In the genomic region with DNA sequence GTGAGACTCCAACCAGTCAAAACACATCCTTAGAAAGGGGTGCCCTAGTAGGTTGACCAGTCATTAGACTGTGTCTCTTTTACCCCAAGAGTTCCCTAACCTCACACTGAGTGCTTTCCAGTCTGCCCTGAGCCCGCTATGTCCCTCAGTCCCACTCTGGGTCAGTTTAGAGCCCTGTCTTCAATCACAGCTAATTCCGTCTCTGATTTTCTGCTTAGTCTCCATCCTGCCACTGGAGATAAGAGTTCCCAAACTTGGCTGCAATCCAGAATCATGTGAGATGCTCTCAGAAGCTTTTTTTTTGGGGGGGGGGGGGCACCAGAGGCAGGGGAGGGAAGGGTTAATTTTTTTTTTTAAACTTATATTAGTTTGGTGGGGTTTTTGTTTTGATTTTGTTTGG, we compare ENCODE assay signal across 21 mouse cellular contexts. TPM values are rescaled to one million over a fixed set of nuclear protein-coding genes. Genes with fewer than 3 reads are reported as not detected.
DNase-seq lines count a peak whose midpoint lies in the region; ATAC-seq lines count a peak whose summit lies in the region.
"Had no signal": no experiment of that assay in that cellular context is flagged by ENCODE, and none has a peak within 500 bp of the region (broad histone marks: within the 10 kb centered on the region; RNA-seq: fewer than 3 reads in every experiment).

No protein-coding gene starts in this region.

- peak; percentile 11 for DNase-seq in embryonic facial prominence, embryonic 14.5 days (ENCODE audit: low spot score)
- DNase-seq in embryonic facial prominence, embryonic 10.5 days (ENCODE audit: low spot score), result no peak
- DNase-seq in heart, adult 8-10 months (ENCODE audit: low spot score), result no peak
- DNase-seq in lung, postnatal 4 days, result no peak
- DNase-seq in retina, postnatal 1 day, result no peak
- DNase-seq: adrenal gland, adult 2 months; cerebellum, adult 18-20 months; cerebellum, postnatal 36 days; gastrocnemius, postnatal 25 days; kidney, adult 18-20 months; kidney, postnatal 10 days; right cerebral cortex, adult 18-20 months had no signal

- no peaks in the 10 kb centered on the region for H3K9me3 ChIP-seq in embryonic facial prominence, embryonic 14.5 days (ENCODE audit: control insufficient read depth, low read length)
- H3K9me3 ChIP-seq in embryonic facial prominence, embryonic 10.5 days, result no peaks in the 10 kb centered on the region
- no peaks in the 10 kb centered on the region for H3K9me3 ChIP-seq in heart, embryonic 14.5 days (ENCODE audit: control insufficient read depth, low read length)
- H3K9me3 ChIP-seq in lung, embryonic 15.5 days, result no peaks in the 10 kb centered on the region
- H3K9me3 ChIP-seq: forebrain, embryonic 12.5 days; hindbrain, embryonic 10.5 days; limb, embryonic 12.5 days; liver, embryonic 15.5 days; neural tube, embryonic 12.5 days had no signal

- no peak overlapping the region for H3K4me2 ChIP-seq in embryonic facial prominence, embryonic 14.5 days (ENCODE audit: low read depth, low read length)
- H3K4me2 ChIP-seq in heart, embryonic 14.5 days (ENCODE audit: low read length), result peak overlapping the region; percentile 25; the same call in 1 of the 2 replicates
- H3K4me2 ChIP-seq in lung, embryonic 15.5 days, result no peak overlapping the region
- H3K4me2 ChIP-seq: forebrain, embryonic 12.5 days; limb, embryonic 12.5 days; midbrain, embryonic 11.5 days; neural tube, embryonic 12.5 days had no signal

- H3K36me3 ChIP-seq in embryonic facial prominence, embryonic 14.5 days (ENCODE audit: control insufficient read depth, insufficient read depth, low read length), result 0 out of 2 replicates have a peak, but pooled peaks cover 8% of the 10 kb centered on the region
- H3K36me3 ChIP-seq in embryonic facial prominence, embryonic 10.5 days (replicated peaks), result peaks cover 41% of the 10 kb centered on the region
- H3K36me3 ChIP-seq in heart, embryonic 14.5 days (ENCODE audit: control insufficient read depth, insufficient read depth, low read length), result peaks cover 11% of the 10 kb centered on the region; the same call in 1 of the 2 replicates
- no peaks in the 10 kb centered on the region for H3K36me3 ChIP-seq in lung, embryonic 15.5 days
- H3K36me3 ChIP-seq: neural tube, embryonic 12.5 days had no signal

- ATAC-seq in embryonic facial prominence, embryonic 14.5 days (ENCODE audit: low read depth), result no peak
- 0 out of 2 replicates have a peak, but pooled peaks have one; percentile 40 for ATAC-seq in heart, embryonic 14.5 days (ENCODE audit: insufficient number of reproducible peaks, insufficient read depth, low FRiP score, low read depth)
- no peak for ATAC-seq in lung, embryonic 15.5 days (ENCODE audit: borderline replicate concordance, extremely low read depth, low FRiP score, low TSS enrichment)

- 75% methylated on average over 2 of the region's 2 CpGs for WGBS in embryonic facial prominence, embryonic 14.5 days
- 88% methylated on average over 2 of the region's 2 CpGs for WGBS in embryonic facial prominence, embryonic 10.5 days
- 7% methylated on average over 2 of the region's 2 CpGs for WGBS in heart, embryonic 14.5 days
- WGBS in lung, embryonic 15.5 days, result 23% methylated on average over 2 of the region's 2 CpGs

- no peak overlapping the region for H3K4me3 ChIP-seq in embryonic facial prominence, embryonic 14.5 days (ENCODE audit: low read depth, low read length)
- no peak overlapping the region for H3K4me3 ChIP-seq in embryonic facial prominence, embryonic 10.5 days
- no peak overlapping the region for H3K4me3 ChIP-seq in heart, embryonic 14.5 days (ENCODE audit: control insufficient read depth in 1 of 2, insufficient read depth in 1 of 2, low read depth in 1 of 2, low read length in 2 of 2)
- H3K4me3 ChIP-seq in lung, embryonic 15.5 days, result no peak overlapping the region
- H3K4me3 ChIP-seq in brown adipose tissue, adult 24 weeks (ENCODE audit: insufficient read depth, low read depth, low read length), result no peak overlapping the region
- H3K4me3 ChIP-seq: forebrain, embryonic 12.5 days; hindbrain, embryonic 10.5 days; limb, embryonic 12.5 days; liver, embryonic 15.5 days; neural tube, embryonic 12.5 days had no signal

- no peaks in the 10 kb centered on the region for H3K27me3 ChIP-seq in embryonic facial prominence, embryonic 14.5 days (replicated peaks; ENCODE audit: control insufficient read depth, insufficient read depth, low read length)
- H3K27me3 ChIP-seq in embryonic facial prominence, embryonic 10.5 days (replicated peaks; ENCODE audit: low read depth, poor library complexity, severe bottlenecking), result no peaks in the 10 kb centered on the region
- H3K27me3 ChIP-seq in heart, embryonic 14.5 days (ENCODE audit: control insufficient read depth, insufficient read depth, low read length), result no peaks in the 10 kb centered on the region
- H3K27me3 ChIP-seq in lung, embryonic 15.5 days, result no peaks in the 10 kb centered on the region
- H3K27me3 ChIP-seq: forebrain, embryonic 12.5 days; limb, embryonic 12.5 days; liver, embryonic 15.5 days; neural tube, embryonic 12.5 days had no signal

- no peaks in the 10 kb centered on the region for H3K4me1 ChIP-seq in embryonic facial prominence, embryonic 14.5 days (ENCODE audit: control insufficient read depth, insufficient read depth, low read length)
- peaks cover 18% of the 10 kb centered on the region for H3K4me1 ChIP-seq in embryonic facial prominence, embryonic 10.5 days
- H3K4me1 ChIP-seq in heart, embryonic 14.5 days (ENCODE audit: control insufficient read depth in 2 of 2, insufficient read depth in 2 of 2, low read length in 2 of 2), result peaks cover 47 to 68% of the 10 kb centered on the region in 2 experiments
- H3K4me1 ChIP-seq in lung, embryonic 15.5 days, result peaks cover 31% of the 10 kb centered on the region
- peaks cover 36% of the 10 kb centered on the region for H3K4me1 ChIP-seq in brown adipose tissue, adult 24 weeks (ENCODE audit: control insufficient read depth, insufficient read depth, insufficient read length, low read length)
- H3K4me1 ChIP-seq: limb, embryonic 12.5 days had no signal

- no peak overlapping the region for H3K27ac ChIP-seq in embryonic facial prominence, embryonic 14.5 days (replicated peaks; ENCODE audit: low read depth, low read length)
- no peak overlapping the region for H3K27ac ChIP-seq in embryonic facial prominence, embryonic 10.5 days (replicated peaks)
- H3K27ac ChIP-seq in heart, embryonic 14.5 days (replicated peaks in 1 of 2; ENCODE audit: control insufficient read depth in 1 of 2, insufficient read depth in 1 of 2, low read depth in 2 of 2, low read length in 2 of 2), result peak overlapping the region; percentile 76 to 90
- 0 out of 2 replicates have a peak overlapping the region, but pooled peaks have one; percentile 33 for H3K27ac ChIP-seq in lung, embryonic 15.5 days
- H3K27ac ChIP-seq in brown adipose tissue, adult 24 weeks (replicated peaks; ENCODE audit: low read depth, low read length), result peak overlapping the region; percentile 91
- H3K27ac ChIP-seq: forebrain, embryonic 12.5 days; hindbrain, embryonic 10.5 days; limb, embryonic 12.5 days; neural tube, embryonic 12.5 days had no signal

- no peak overlapping the region for H3K9ac ChIP-seq in embryonic facial prominence, embryonic 14.5 days (ENCODE audit: low read depth, low read length)
- H3K9ac ChIP-seq in heart, embryonic 14.5 days (ENCODE audit: low read length), result peak overlapping the region; percentile 46; the same call in 1 of the 2 replicates
- H3K9ac ChIP-seq in lung, embryonic 15.5 days, result no peak overlapping the region
- H3K9ac ChIP-seq: forebrain, embryonic 12.5 days; limb, embryonic 12.5 days; liver, embryonic 15.5 days; neural tube, embryonic 12.5 days had no signal

RNA-seq across cellular contexts. Expression of gene Hk2, which starts 11.5 kb away (rescaled TPM):
- polyA plus RNA-seq in embryonic facial prominence, embryonic 14.5 days (2014; fragmentation: Nextera tagmentation; extraction: Ambion mirVana), result 16.7 and 17.7 TPM in 2 replicates
- polyA plus RNA-seq in embryonic facial prominence, embryonic 10.5 days (2016; fragmentation: Nextera tagmentation; extraction: Ambion mirVana), result 27.7 and 32.3 TPM in 2 replicates
- polyA plus RNA-seq in heart, embryonic 14.5 days (2014; fragmentation: Nextera tagmentation; extraction: Ambion mirVana), result 31.0 and 38.0 TPM in 2 replicates
- 100 to 1,000 TPM; 393 to 406 (median 396) TPM for total RNA-seq in heart, adult 8-10 months (2022)
- 19.9 and 21.2 TPM in 2 replicates for polyA plus RNA-seq in lung, embryonic 15.5 days (2015; fragmentation: Nextera tagmentation; extraction: Ambion mirVana)
- polyA plus RNA-seq in brown adipose tissue, adult 24 weeks (2012; ENCODE audit: insufficient read depth, insufficient read length, missing spikeins), result 216 and 558 TPM in 2 replicates

RNA-seq across cellular contexts. Expression of gene Pole4, which starts 57.6 kb away (rescaled TPM):
- 94.7 and 96.9 TPM in 2 replicates for polyA plus RNA-seq in embryonic facial prominence, embryonic 14.5 days (2014; fragmentation: Nextera tagmentation; extraction: Ambion mirVana)
- 91.8 and 95.3 TPM in 2 replicates for polyA plus RNA-seq in embryonic facial prominence, embryonic 10.5 days (2016; fragmentation: Nextera tagmentation; extraction: Ambion mirVana)
- 86.6 and 97.1 TPM in 2 replicates for polyA plus RNA-seq in heart, embryonic 14.5 days (2014; fragmentation: Nextera tagmentation; extraction: Ambion mirVana)
- 10 to 100 TPM; 15.0 to 19.2 (median 17.6) TPM for total RNA-seq in heart, adult 8-10 months (2022)
- 110 and 113 TPM in 2 replicates for polyA plus RNA-seq in lung, embryonic 15.5 days (2015; fragmentation: Nextera tagmentation; extraction: Ambion mirVana)
- 61.9 and 64.7 TPM in 2 replicates for polyA plus RNA-seq in brown adipose tissue, adult 24 weeks (2012; ENCODE audit: insufficient read depth, insufficient read length, missing spikeins)

Comparison
In these comparisons a context has a peak if more than half of its experiments do, and no peak if none do; other contexts are left out.
1. H3K27ac ChIP-seq: peak in heart, embryonic 14.5 days (2 of 2), lung, embryonic 15.5 days (single experiment) and brown adipose tissue, adult 24 weeks (single experiment); none in embryonic facial prominence, embryonic 14.5 days (single experiment) and embryonic facial prominence, embryonic 10.5 days (single experiment).